Mouse (Mus musculus) macrophage (primary cell): ENCODE data around the gene Ddx3x. TPM values are rescaled to one million over a fixed set of nuclear protein-coding genes. Genes with fewer than 3 reads are reported as not detected.
"Not testable (repeated sequence)": the region's sequence is repeated elsewhere in the genome, so short reads cannot be mapped to it uniquely, and the experiment has no call there.

Source experiments
- H3K27ac ChIP-seq: fragments of 350-480 bp; formaldehyde crosslinking; 2 replicates; pipeline ENCODE4 v1.9.0; 2021
- H3K36me3 ChIP-seq: fragments of 350-480 bp; formaldehyde crosslinking; 2 replicates; pipeline ENCODE4 v1.9.0; 2021; ENCODE audit errors: inconsistent target
- H3K4me3 ChIP-seq: fragments of 350-480 bp; formaldehyde crosslinking; 2 replicates; pipeline ENCODE4 v1.9.0; 2021; ENCODE audit errors: inconsistent target
- H3K79me2 ChIP-seq: fragments of 350-480 bp; formaldehyde crosslinking; 2 replicates; pipeline ENCODE4 v1.9.0; 2021; ENCODE audit errors: inconsistent target
- WGBS: methylation state at CpG from one replicate; pipeline ENCODE4 v1.1.7; 2026; ENCODE audit warnings: inconsistent platforms; ENCODE audit not compliant: missing documents; 5-methylcytosine and 5-hydroxymethylcytosine counted together
- polyA plus RNA-seq: library from polyadenylated mRNA; stranded (reverse); fragments of 250-400 nt; gene quantifications from 3 replicates; pipeline ENCODE4 v1.2.4, GENCODE M21; 2018; ENCODE audit warnings: inconsistent platforms
- total RNA-seq, 78 experiments: library from RNA; depleted of rRNA; stranded (reverse); fragments of 250-400 nt; gene quantifications; 1 replicate in 9 of 78; 2 replicates in 24 of 78; 3 replicates in 43 of 78; 4 replicates in 2 of 78; pipeline ENCODE4 v1.2.4; 2018; ENCODE audit warnings: inconsistent platforms in 56 of 78

Ddx3x gene
- 100 to 1,000 TPM; 145 to 573 (median 205) TPM for total RNA-seq (2018; cell fraction: chromatin; rRNA removed)
- total RNA-seq (2018; cell fraction: cytosol; rRNA removed), result 100 to 1,000 TPM; 102 to 274 (median 170) TPM
- total RNA-seq (2018; cell fraction: nucleus; rRNA removed), result 100 to 1,000 TPM; 109 to 327 (median 189) TPM
- polyA plus RNA-seq, result 152 to 160 TPM (median 158 TPM) in 3 replicates

DNA sequence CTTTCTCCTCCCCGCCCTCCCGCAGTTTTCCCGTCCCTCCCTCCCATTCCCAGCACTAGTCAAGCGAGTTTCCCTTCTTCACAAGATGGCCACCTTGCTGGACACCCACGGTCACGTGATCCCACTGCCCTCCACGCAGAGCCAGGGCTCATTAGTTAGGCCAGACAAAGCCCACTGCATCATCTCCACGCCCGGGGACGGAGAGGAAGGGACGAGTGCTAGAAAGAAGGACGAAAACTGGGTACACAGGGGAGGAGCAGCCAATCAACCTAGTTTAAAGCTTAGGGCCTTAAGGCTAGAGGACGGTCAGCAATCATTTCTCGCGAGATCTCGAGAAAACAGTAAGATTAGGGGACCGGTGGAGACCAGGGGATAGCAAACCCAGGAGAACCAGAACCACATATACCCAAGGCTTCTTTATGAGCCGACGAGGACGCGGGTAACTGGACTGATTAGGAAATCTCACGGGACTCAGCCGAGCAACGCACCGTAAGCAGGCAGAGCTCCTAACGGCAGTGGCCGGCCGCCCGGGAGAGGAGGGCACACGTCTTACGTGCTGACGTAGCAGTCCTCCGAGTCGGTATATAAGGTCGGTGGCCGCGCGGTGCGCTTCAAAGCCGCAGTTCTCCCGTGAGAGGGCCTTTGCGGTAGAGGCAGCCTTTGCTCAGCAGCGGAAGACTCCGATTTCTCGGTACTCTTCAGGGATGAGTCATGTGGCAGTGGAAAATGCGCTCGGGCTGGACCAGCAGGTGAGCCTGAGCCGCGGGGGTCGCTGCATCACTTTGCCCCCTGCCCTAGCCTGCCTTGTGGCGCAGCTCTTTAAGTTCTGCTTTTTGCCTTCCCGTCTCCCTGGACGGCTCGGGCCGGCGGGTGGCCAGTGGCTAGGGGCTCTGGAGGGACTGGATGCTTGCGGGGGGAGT lies at the start of gene Ddx3x:
Gene Ddx3x, plus strand, starts transcription at position 562 of the 920 bp plus-strand sequence.
- Histone ChIP-seq H3K36me3 (no peaks in the 10 kb centered on the region), H3K79me2 (peaks cover 43% of the 10 kb centered on the region), H3K27ac (peak within 1 kb of the TSS; percentile 93), H3K4me3 (peak within 1 kb of the TSS; percentile 48)
- 2% methylated on average over 31 of the region's 57 CpGs for WGBS

DNA sequence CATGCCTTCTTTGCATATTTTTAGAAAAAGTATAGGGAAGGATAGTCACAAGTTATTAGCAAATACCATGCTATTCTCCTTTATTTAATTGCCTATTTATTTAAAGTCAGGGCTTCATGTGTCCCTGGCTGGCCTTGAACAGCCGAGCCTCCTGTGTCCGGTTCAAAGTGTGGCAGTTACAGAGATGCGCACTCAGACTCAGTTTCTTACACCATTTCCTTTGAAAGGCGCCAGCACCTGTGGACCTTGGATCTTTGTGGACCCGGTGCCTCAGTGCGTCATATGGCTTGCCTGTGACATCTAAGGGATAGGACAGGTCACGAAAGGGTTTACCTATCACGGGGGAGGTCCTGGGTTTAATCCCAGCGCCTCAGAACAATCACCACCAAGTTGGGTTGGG lies 49.5 kb upstream of the Ddx3x start:
- no peaks in the 10 kb centered on the region for H3K36me3 ChIP-seq
- 68% methylated on average over 9 of the region's 9 CpGs for WGBS
- peak overlapping the region; percentile 41; the same call in 1 of the 2 replicates for H3K4me3 ChIP-seq
- H3K27ac ChIP-seq, result no peak overlapping the region
- H3K79me2 ChIP-seq, result no peaks in the 10 kb centered on the region

GRCm38 (mm10) chrX:13232834-13233233 lies 47.9 kb upstream of the Ddx3x start:
- H3K4me3 ChIP-seq, H3K27ac ChIP-seq, H3K79me2 ChIP-seq, H3K36me3 ChIP-seq: not testable (repeated sequence)
- WGBS, result no CpG with 5 or more reads among the region's 1 CpGs

- no peaks in the 10 kb centered on the region for H3K79me2 ChIP-seq
- 100% methylated on average over 2 of the region's 2 CpGs for WGBS
- no peaks in the 10 kb centered on the region for H3K36me3 ChIP-seq
- no peak overlapping the region for H3K4me3 ChIP-seq
- H3K27ac ChIP-seq, result no peak overlapping the region
These were observed 47.1 kb upstream of the Ddx3x start for GRCm38 (mm10) chrX:13233631-13234030.

DNA sequence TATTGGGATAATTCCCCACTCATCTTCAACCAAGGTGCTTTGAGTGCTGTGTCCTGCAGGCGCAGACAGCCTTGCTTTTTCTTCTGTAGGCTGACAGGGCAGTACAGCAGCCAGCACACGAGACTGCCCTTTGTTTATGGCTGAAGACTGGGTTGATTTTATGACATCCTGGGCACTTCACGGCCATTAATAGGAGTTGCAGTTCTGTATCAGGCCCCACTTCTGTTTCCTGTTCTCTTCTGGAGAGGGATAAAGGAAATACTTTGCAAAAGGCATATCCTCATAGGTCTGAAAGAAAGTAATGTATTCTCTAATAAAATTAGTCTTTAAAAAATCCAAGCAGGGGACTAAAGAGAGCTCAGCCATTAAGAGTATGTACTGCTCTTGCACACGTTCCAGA lies 46.1 kb upstream of the Ddx3x start:
- Histone ChIP-seq H3K36me3 (no peaks in the 10 kb centered on the region), H3K4me3 (no peak overlapping the region), H3K79me2 (no peaks in the 10 kb centered on the region), H3K27ac (no peak overlapping the region)
- WGBS, result 15% methylated on average over 4 of the region's 4 CpGs

DNA sequence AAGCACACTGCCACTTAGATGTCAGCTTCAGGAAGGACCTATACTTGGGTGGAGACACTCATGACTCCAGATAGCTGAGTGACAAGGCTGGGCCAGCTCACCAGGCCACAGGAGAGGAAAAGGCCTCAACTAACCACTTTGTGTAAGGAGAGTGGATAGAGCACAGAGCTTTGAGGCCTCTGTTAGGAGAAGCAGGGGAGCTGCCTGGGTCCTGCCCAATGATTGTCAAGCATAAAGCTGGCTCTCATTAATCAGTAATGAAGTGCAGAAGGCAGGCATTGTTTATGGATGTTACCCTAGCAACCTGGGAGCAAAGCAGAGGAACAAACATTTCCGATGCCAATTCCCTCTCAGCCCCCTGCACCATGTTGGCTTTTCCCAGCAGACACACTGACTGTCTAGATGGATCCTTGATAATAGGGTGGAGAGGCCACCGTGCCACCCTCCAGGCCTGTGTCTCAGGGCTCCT lies 44.6 kb upstream of the Ddx3x start:
- Histone ChIP-seq H3K36me3 (no peaks in the 10 kb centered on the region), H3K4me3 (no peak overlapping the region), H3K27ac (no peak overlapping the region), H3K79me2 (no peaks in the 10 kb centered on the region)
- 89% methylated on average over 2 of the region's 2 CpGs for WGBS

- Histone ChIP-seq H3K4me3 (no peak overlapping the region), H3K27ac (no peak overlapping the region), H3K36me3 (no peaks in the 10 kb centered on the region), H3K79me2 (no peaks in the 10 kb centered on the region)
- 93% methylated on average over 6 of the region's 6 CpGs for WGBS
These were observed 41.3 kb upstream of the Ddx3x start for GRCm38 (mm10) chrX:13239455-13239854.

DNA sequence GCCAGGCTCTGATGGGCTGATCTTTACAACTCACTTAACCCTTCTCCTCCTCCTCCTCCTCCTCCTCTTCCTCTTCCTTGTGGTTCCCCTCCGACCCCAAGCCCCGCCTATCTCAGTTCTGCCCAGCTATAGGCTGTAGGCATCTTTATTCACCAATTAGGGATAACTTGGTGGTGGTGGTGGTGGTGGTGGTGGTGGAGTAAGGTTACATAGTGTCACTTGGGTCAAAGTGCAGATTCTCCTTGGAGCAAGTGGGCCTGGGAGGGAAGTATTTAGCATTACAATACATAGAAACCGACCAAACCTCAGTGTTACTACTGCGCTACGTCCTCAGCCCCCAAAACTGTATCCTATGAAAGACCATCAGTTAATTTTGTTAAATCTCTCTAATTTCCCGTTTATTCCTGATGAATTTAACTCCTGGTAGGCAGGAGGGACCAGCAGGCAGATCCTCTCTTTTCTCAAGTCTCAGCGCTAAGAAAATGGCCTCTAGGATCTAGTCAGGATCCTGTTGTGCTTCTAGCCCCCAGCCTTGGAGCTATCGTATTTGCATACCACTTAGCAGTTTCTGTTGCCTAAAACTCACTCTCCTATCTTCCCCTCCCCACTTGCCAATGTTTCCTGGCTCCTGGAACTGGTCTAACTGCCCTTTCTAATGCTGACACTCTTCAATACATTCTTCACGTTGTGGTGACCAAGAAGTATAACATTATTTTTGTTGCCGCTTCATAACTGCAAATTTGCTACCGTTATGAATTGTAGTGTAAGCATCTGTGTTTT lies 39.9 kb upstream of the Ddx3x start:
- WGBS, result 50% methylated on average over 11 of the region's 11 CpGs
- H3K4me3 ChIP-seq, result no peak overlapping the region
- H3K27ac ChIP-seq, result peak overlapping the region; percentile 83
- no peaks in the 10 kb centered on the region for H3K79me2 ChIP-seq
- no peaks in the 10 kb centered on the region for H3K36me3 ChIP-seq

- Histone ChIP-seq H3K36me3 (no peaks in the 10 kb centered on the region), H3K27ac (peak overlapping the region; percentile 83), H3K4me3 (peak overlapping the region; percentile 40), H3K79me2 (no peaks in the 10 kb centered on the region)
- WGBS, result 22% methylated on average over 21 of the region's 21 CpGs
These were observed 39.1 kb upstream of the Ddx3x start for GRCm38 (mm10) chrX:13241426-13242319.

DNA sequence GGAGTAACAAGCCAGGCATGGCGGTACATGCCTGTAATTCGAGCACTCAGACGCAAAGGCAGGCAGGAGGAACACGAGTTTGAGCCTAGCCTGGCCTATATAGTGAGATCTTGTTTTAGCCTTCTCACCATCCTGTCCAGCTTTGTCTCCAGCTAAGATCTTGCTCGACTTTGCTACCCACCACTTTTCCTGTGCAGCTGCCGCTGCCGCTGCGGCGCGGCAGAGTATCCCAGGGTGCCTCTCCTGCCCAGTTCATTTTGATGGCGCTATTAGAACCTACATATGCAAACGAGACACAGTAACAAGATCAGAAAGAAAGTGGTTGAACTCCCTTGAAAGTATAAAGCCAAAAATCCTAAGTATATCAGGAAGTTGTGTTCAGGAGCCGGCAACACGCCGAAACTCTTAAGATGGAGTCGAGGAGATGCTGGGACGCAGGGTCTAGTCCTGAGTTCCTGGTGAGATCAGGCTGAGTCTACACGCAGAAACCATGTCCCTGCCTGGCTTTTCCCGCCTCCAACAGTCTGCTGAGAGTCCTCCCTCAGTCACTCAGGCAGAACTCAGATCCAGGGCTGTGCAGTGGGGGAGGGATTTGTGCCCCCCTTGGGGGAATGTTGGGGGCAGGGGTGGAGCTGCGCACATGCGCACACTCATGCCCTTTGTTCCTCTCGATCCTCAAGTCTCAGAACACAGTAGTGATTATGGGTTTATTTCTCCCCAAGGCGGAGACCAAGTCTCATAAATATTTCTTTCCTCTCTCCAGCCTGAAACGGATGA lies 38.3 kb upstream of the Ddx3x start:
- peak overlapping the region; percentile 40 for H3K4me3 ChIP-seq
- H3K27ac ChIP-seq, result peak overlapping the region; percentile 83
- no peaks in the 10 kb centered on the region for H3K36me3 ChIP-seq
- H3K79me2 ChIP-seq, result no peaks in the 10 kb centered on the region
- 25% methylated on average over 23 of the region's 24 CpGs for WGBS

DNA sequence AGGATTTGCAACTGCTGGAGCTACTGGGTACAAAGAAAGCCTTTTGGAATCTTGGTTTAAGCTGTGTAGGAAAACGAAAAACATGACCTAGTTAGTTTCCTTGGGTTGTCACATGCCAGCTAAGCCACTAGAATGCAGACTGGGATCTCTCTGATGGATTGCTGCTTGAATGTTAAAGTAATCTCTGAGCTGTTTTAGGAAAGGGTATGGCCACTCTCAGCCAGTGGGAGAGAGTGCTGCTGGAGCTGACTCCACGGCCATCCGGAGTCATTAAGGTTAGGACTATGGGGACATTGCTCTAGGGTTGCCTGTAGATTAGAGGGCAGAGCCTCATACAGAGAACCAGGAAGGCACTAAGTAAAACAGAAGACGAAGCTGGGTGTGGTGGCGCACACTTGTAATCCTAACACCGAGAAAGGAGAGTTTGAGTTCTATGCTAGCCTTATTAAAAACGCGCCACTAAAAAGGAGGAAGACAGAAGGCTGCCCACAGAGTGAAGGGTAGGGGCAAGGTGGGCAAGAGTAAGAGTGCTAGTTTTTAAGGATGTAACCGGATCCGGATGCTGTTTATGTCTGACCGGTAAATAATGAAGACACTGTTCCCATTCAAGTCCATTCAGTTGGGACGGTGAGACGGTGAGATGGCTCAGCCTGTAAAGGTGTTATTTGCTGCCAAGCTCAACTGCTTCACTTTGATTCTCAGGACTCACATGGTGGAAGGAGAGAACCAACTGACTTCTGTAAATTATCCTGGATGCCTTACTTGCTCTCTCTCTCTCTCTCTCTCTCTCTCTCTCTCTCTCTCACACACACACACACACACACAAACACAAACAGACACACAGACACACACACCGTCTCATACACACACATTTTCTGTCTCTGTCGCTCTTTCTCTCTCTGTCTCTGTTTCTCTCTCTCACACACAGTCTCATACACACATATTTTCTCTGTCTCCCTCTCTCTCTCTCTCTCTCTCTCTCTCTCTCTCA lies 37.3 kb upstream of the Ddx3x start:
- WGBS, result 44% methylated on average over 13 of the region's 15 CpGs

GRCm38 (mm10) chrX:13244588-13244987 lies 36.2 kb upstream of the Ddx3x start:
- Histone ChIP-seq H3K27ac (no peak overlapping the region), H3K79me2 (no peaks in the 10 kb centered on the region), H3K36me3 (no peaks in the 10 kb centered on the region), H3K4me3 (no peak overlapping the region)

More for the DNA sequence above, 37.3 kb upstream of the Ddx3x start:
- Histone ChIP-seq H3K79me2 (no peaks in the 10 kb centered on the region), H3K27ac (peak overlapping the region; percentile 83), H3K4me3 (peak overlapping the region; percentile 40), H3K36me3 (no peaks in the 10 kb centered on the region)
